Mouse (Mus musculus): ENCODE results near the gene Adamts8. TPM values are rescaled to one million over a fixed set of nuclear protein-coding genes. Genes with fewer than 3 reads are reported as not detected.

Adamts8 gene
- total and polyA plus RNA-seq, 3 experiments = not detected

GRCm38 (mm10) chr9:30902152-30902551 is 40.2 kb upstream of the Adamts8 start:
- H3K9me3 ChIP-seq (replicated peaks; ENCODE audit: low read length) = no peaks in the 10 kb centered on the region
- H3K79me2 ChIP-seq (replicated peaks; ENCODE audit: control insufficient read depth, extremely low read depth, insufficient read depth, poor library complexity, severe bottlenecking) = no peaks in the 10 kb centered on the region
- H3K4me3 ChIP-seq (replicated peaks in 1 of 3; ENCODE audit: low read depth in 2 of 3, low read length in 2 of 3, poor library complexity in 1 of 3) = no peak overlapping the region
- TF ChIP-seq GABPA (IDR thresholded peaks at IDR 0.05; ENCODE audit: insufficient replicate concordance, low read depth, low read length) = no peak
- no peak for TF ChIP-seq BHLHE40 (IDR thresholded peaks at IDR 0.05; ENCODE audit: low read depth, low read length)
- no peak for TF ChIP-seq ZNF384 (IDR thresholded peaks at IDR 0.05; ENCODE audit: low read depth, low read length)
- TF ChIP-seq MAFK (IDR thresholded peaks at IDR 0.05; ENCODE audit: insufficient replicate concordance, low read length) = no peak
- TF ChIP-seq NELFE (IDR thresholded peaks at IDR 0.05; ENCODE audit: low read depth, low read length) = no peak
- no peak for TF ChIP-seq ETS1 (conservative IDR thresholded peaks at IDR 0.05; ENCODE audit: low read depth, low read length)
- no peak for TF ChIP-seq TCF12 (IDR thresholded peaks at IDR 0.05; ENCODE audit: low read depth, low read length)
- no peak for TF ChIP-seq SIN3A (IDR thresholded peaks at IDR 0.05; ENCODE audit: low read length)
- no peak for TF ChIP-seq MAZ (IDR thresholded peaks at IDR 0.05; ENCODE audit: low read depth, low read length)
- TF ChIP-seq E2F4 (IDR thresholded peaks at IDR 0.05; ENCODE audit: insufficient replicate concordance, low read depth, low read length) = no peak
- no peak for TF ChIP-seq CHD1 (IDR thresholded peaks at IDR 0.05; ENCODE audit: low read depth, low read length)
- TF ChIP-seq JUND (conservative IDR thresholded peaks at IDR 0.05; ENCODE audit: low read depth, low read length) = no peak
- TF ChIP-seq USF2 (conservative IDR thresholded peaks at IDR 0.05; ENCODE audit: low read depth, low read length) = no peak
- no peak for TF ChIP-seq UBTF (IDR thresholded peaks at IDR 0.05; ENCODE audit: low read depth, low read length)
- no peak for TF ChIP-seq JUN (IDR thresholded peaks at IDR 0.05; ENCODE audit: insufficient read depth, low read depth, low read length)
- no peak for TF ChIP-seq MXI1 (IDR thresholded peaks at IDR 0.05; ENCODE audit: low read depth, low read length)
- TF ChIP-seq IRF4 (IDR thresholded peaks at IDR 0.05; ENCODE audit: low read depth, low read length) = no peak
- H3K27me3 ChIP-seq (replicated peaks) = no peaks in the 10 kb centered on the region
- no peak overlapping the region for H3K9ac ChIP-seq (ENCODE audit: insufficient read depth, low read depth)
- no peaks in the 10 kb centered on the region for H3K4me1 ChIP-seq (ENCODE audit: control insufficient read depth in 1 of 2, insufficient read depth in 2 of 2)
- dilution Hi-C loops (cut with MboI; ENCODE audit: extremely low pct_ligation_motif_present, extremely low pct_unique_long_range_greater_than_20kb, low sequenced_read_pairs) = no loop called here
- H3K36me3 ChIP-seq (replicated peaks in 1 of 2; ENCODE audit: control insufficient read depth in 1 of 2, insufficient read depth in 1 of 2, low read length in 1 of 2) = no peaks in the 10 kb centered on the region
- in situ Hi-C loops (cut with MboI; ENCODE audit: low pct_ligation_motif_present, low pct_unique_long_range_greater_than_20kb, low sequenced_read_pairs) = no loop called here
- no peak overlapping the region for H3K4me2 ChIP-seq (ENCODE audit: insufficient read depth, low read depth, poor library complexity, severe bottlenecking)
- H3K27ac ChIP-seq (ENCODE audit: insufficient read depth, low read depth) = no peak overlapping the region
- no peak for DNase-seq (ENCODE audit: extremely low read depth)

DNA sequence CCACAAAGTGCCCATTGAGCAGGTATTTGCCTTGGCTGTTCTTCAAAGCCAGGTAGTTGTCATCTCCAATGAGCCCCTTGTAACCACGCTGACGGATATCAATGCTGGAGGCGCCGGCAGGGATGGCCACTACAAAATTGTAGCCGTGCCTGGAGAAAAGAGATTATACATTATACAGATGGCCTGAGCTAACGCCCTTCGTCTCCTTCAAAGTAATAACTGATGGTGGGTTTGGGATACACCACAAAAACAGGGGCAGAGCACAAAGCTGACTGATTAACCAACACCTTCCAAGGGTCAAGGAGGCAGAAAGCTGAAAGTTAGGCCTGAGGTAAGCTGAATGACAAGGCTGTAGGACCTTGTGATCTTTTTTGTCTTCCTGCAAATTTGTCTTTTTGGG is 39.7 kb upstream of the Adamts8 start:
- dilution Hi-C loops (cut with MboI; ENCODE audit: extremely low pct_ligation_motif_present, extremely low pct_unique_long_range_greater_than_20kb, low sequenced_read_pairs) (no loop called here), in situ Hi-C loops (cut with MboI; ENCODE audit: low pct_ligation_motif_present, low pct_unique_long_range_greater_than_20kb, low sequenced_read_pairs) (no loop called here)
- Histone ChIP-seq H3K79me2 (replicated peaks; ENCODE audit: control insufficient read depth, extremely low read depth, insufficient read depth, poor library complexity, severe bottlenecking) (no peaks in the 10 kb centered on the region), H3K9ac (ENCODE audit: insufficient read depth, low read depth) (no peak overlapping the region), H3K4me2 (ENCODE audit: insufficient read depth, low read depth, poor library complexity, severe bottlenecking) (no peak overlapping the region), H3K27me3 (replicated peaks) (no peaks in the 10 kb centered on the region), H3K27ac (ENCODE audit: insufficient read depth, low read depth) (no peak overlapping the region), H3K4me3 (replicated peaks in 1 of 3; ENCODE audit: low read depth in 2 of 3, low read length in 2 of 3, poor library complexity in 1 of 3) (no peak overlapping the region), H3K9me3 (replicated peaks; ENCODE audit: low read length) (no peaks in the 10 kb centered on the region), H3K4me1 (ENCODE audit: control insufficient read depth in 1 of 2, insufficient read depth in 2 of 2) (no peaks in the 10 kb centered on the region), H3K36me3 (replicated peaks in 1 of 2; ENCODE audit: control insufficient read depth in 1 of 2, insufficient read depth in 1 of 2, low read length in 1 of 2) (no peaks in the 10 kb centered on the region)
- DNase-seq (ENCODE audit: extremely low read depth) = no peak
- TF ChIP-seq HCFC1 (IDR thresholded peaks at IDR 0.05; ENCODE audit: low read depth, low read length) (no peak), RCOR1 (conservative IDR thresholded peaks at IDR 0.05; ENCODE audit: low read depth, low read length) (no peak), UBTF (IDR thresholded peaks at IDR 0.05; ENCODE audit: low read depth, low read length) (no peak), PAX5 (IDR thresholded peaks at IDR 0.05; ENCODE audit: low read length) (no peak), CTCF (conservative IDR thresholded peaks at IDR 0.05 in 1 of 2, IDR thresholded peaks at IDR 0.05 in 1 of 2; ENCODE audit: low read depth in 2 of 2, low read length in 2 of 2) (no peak), RAD21 (IDR thresholded peaks at IDR 0.05; ENCODE audit: low read depth, low read length) (no peak), USF1 (IDR thresholded peaks at IDR 0.05; ENCODE audit: low read depth, low read length) (no peak), MXI1 (IDR thresholded peaks at IDR 0.05; ENCODE audit: low read depth, low read length) (no peak), SMC3 (IDR thresholded peaks at IDR 0.05; ENCODE audit: low read depth, low read length) (no peak), USF2 (conservative IDR thresholded peaks at IDR 0.05; ENCODE audit: low read depth, low read length) (no peak)
